Mouse (Mus musculus) mesoderm, embryonic 11.5 days (tissue): ENCODE measurements at regions not wholly inside any gene's neighbourhood (a gene's known extent, or its start where the extent isn't known, plus 50 kb on each side); places are given as distances from the start of the nearest gene placed in this dataset.

Experiments
- DNase-seq: peaks from one replicate; pipeline ENCODE4 v3.0.0-alpha.2; 2012; ENCODE audit warnings: low read depth, low spot score

- no peak for DNase-seq
These were observed 76.0 kb upstream of the Nhs start for GRCm38 (mm10) chrX:162235552-162235951.

GRCm38 (mm10) chrX:162210848-162211247 is 51.3 kb upstream of the Nhs start:
- no peak for DNase-seq
